Mouse (Mus musculus) testis, adult 2 months (tissue): ENCODE measurements around the gene D930007J09Rik.

ENCODE experiments used
- CTCF ChIP-seq: fragments of 200-500 bp; IDR thresholded peaks from 2 replicates; pipeline ENCODE4 v1.5.1; 2012; ENCODE audit warnings: low read depth, mild to moderate bottlenecking, inconsistent platforms, low read length, moderate library complexity; ENCODE audit not compliant: control insufficient read depth, insufficient read depth, insufficient replicate concordance
- POLR2A ChIP-seq: fragments of 200-500 bp; IDR thresholded peaks from 2 replicates; pipeline ENCODE4 v1.6.1; 2012; ENCODE audit warnings: low read depth, mild to moderate bottlenecking, inconsistent platforms, low read length, moderate library complexity; ENCODE audit not compliant: control insufficient read depth

- TF ChIP-seq POLR2A (no peak), CTCF (no peak)
These were observed 38.2 kb downstream of the D930007J09Rik start for GRCm38 (mm10) chr13:32764448-32764847.
